Mouse (Mus musculus): ENCODE measurements at regions not wholly inside any gene's neighbourhood (a gene's known extent, or its start where the extent isn't known, plus 50 kb on each side); places are given as distances from the start of the nearest gene placed in this dataset.
A peak's percentile ranks its signal among the peaks of the same experiment; 100 is the strongest.

- no peaks in the 10 kb centered on the region for H3K9me3 ChIP-seq (replicated peaks)
- peak; percentile 42 for DNase-seq (ENCODE audit: low spot score)
- 6% methylated on average over 2 of the region's 2 CpGs for WGBS
- peaks cover 6% of the 10 kb centered on the region; the same call in 1 of the 2 replicates for H3K27me3 ChIP-seq (ENCODE audit: low read depth, poor library complexity, severe bottlenecking)
- H3K4me3 ChIP-seq = no peak overlapping the region
- peaks cover 18% of the 10 kb centered on the region for H3K4me1 ChIP-seq
- H3K27ac ChIP-seq = no peak overlapping the region
- no peaks in the 10 kb centered on the region for H3K36me3 ChIP-seq
These were observed 382.8 kb upstream of the Trpc7 start for GRCm38 (mm10) chr13:57278580-57278979.

DNA sequence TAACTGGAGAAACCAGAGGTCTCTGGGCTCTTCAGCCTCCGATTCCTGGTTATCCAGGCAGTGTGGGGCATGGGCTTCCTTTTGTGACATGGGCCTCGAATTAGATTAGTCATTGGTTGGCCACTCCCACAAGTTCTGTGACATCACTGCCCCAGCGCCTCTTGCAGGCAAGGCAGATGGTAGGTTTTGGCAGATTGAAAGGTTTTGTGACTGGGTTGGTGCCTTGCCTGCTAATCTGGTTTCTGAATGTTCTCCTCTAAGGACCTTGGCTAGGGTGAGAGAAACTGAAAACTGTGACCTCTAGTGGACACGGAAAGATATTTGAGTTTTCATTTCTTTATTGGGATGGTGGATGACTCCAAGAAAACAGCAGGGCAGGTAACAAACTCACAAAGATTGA, 381.3 kb upstream of the Trpc7 start:
- DNase-seq (ENCODE audit: low spot score) = peak; percentile 31
- Histone ChIP-seq H3K4me1 (peaks cover 8% of the 10 kb centered on the region), H3K4me3 (no peak overlapping the region), H3K27me3 (ENCODE audit: low read depth, poor library complexity, severe bottlenecking) (peaks cover 2% of the 10 kb centered on the region; the same call in 1 of the 2 replicates), H3K9me3 (replicated peaks) (no peaks in the 10 kb centered on the region), H3K36me3 (no peaks in the 10 kb centered on the region), H3K27ac (no peak overlapping the region)
- 56% methylated on average over 4 of the region's 4 CpGs for WGBS

DNA sequence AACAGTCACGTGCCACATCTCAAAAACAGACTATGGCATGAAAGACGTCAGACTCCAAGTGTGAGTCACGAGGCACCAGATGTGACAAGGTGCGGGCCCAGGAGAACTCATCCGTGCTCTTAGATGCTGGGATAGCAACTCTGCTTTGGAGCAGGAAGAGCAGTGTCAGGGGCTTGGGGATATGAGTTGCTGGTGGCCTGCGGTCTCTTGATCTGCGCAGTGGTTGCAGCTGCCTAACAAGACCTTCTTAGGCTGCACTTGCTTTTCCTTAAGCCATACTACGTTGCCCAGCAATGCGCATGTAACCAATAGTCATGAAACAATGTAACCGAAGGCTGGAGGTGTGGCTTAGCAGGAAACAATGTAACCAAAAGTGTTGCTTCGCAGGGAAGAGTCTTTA, 380.1 kb upstream of the Trpc7 start:
- Histone ChIP-seq H3K27ac (no peak overlapping the region), H3K36me3 (no peaks in the 10 kb centered on the region), H3K27me3 (ENCODE audit: low read depth, poor library complexity, severe bottlenecking) (no peaks in the 10 kb centered on the region), H3K9me3 (replicated peaks) (no peaks in the 10 kb centered on the region), H3K4me3 (no peak overlapping the region), H3K4me1 (peaks cover 5% of the 10 kb centered on the region)
- 88% methylated on average over 11 of the region's 11 CpGs for WGBS
- DNase-seq (ENCODE audit: low spot score) = peak; percentile 17

DNA sequence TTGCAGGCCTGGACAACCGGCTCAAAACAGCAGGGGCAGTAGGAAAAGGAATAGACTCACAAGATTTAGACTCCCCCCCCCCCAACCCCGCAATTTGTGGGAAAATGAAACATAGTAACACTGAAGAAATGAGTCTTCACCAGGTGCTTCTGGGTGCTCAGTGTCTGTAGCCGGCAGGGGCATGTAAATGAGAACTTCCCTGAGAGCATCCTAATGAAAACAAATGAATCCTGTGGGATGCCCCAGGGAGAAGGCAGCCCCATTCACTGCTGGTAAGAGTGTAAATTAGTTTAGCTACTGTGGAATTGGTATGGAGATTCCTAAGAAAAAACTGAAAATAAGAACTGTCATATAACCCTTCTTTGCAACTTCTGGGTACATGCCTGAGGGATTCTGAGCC, 377.8 kb upstream of the Trpc7 start:
- Histone ChIP-seq H3K4me1 (peaks cover 5% of the 10 kb centered on the region), H3K36me3 (no peaks in the 10 kb centered on the region), H3K9me3 (replicated peaks) (no peaks in the 10 kb centered on the region), H3K27me3 (ENCODE audit: low read depth, poor library complexity, severe bottlenecking) (no peaks in the 10 kb centered on the region), H3K4me3 (no peak overlapping the region), H3K27ac (no peak overlapping the region)
- 45% methylated on average over 3 of the region's 3 CpGs for WGBS
- DNase-seq (ENCODE audit: low spot score) = no peak

DNA sequence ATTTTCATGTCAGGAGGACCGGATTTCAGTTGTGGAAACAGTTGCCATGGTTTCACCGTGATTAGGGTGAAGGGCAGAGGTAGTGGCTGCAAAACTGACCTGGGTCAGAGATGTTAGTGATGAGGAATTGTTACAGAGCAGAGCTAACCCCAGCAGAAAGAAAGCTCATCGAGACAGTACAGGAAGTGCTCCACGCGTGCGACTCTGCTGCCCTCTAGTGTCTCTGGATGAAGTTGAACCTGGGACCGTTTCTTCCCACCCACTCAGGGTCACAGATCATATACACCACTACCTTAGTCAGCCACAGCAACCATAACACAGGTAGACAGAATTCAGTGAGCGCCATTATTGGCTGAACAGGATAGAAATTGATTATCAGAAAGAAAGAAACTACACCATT, 373.8 kb upstream of the Trpc7 start:
- Histone ChIP-seq H3K27ac (no peak overlapping the region), H3K4me3 (no peak overlapping the region), H3K27me3 (ENCODE audit: low read depth, poor library complexity, severe bottlenecking) (no peaks in the 10 kb centered on the region), H3K4me1 (no peaks in the 10 kb centered on the region), H3K9me3 (replicated peaks) (no peaks in the 10 kb centered on the region), H3K36me3 (no peaks in the 10 kb centered on the region)
- DNase-seq (ENCODE audit: low spot score) = peak; percentile 81
- 12% methylated on average over 8 of the region's 8 CpGs for WGBS

- Histone ChIP-seq H3K9me3 (replicated peaks) (no peaks in the 10 kb centered on the region), H3K27me3 (ENCODE audit: low read depth, poor library complexity, severe bottlenecking) (no peaks in the 10 kb centered on the region), H3K4me1 (no peaks in the 10 kb centered on the region; the same call in 1 of the 2 replicates), H3K36me3 (no peaks in the 10 kb centered on the region), H3K27ac (no peak overlapping the region), H3K4me3 (no peak overlapping the region)
- whole genome bisulfite sequencing = 10% methylated on average over 6 of the region's 6 CpGs
- DNase-seq (ENCODE audit: low spot score) = peak; percentile 92
These were observed 364.1 kb upstream of the Trpc7 start for GRCm38 (mm10) chr13:57259920-57260319.

DNA sequence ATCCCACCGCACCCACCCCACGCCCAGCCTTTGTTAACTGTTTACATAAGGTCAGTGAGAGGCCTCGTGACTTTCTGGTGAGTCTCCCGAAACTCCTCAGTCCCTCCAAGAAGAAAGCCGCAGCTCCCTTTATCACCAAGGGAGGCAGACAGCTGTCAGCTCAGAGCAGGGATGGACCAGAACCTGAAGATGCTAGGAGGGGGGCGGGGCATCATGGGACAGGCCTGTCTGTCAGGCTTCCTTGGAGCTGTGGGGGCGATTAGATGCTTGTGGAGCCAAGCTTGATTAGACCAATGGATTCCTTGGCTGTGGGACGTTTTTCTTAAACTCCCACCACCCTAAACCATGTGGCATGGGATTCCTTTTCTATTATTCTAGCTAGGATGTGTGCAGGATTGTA, 363.7 kb upstream of the Trpc7 start:
- no peak for DNase-seq (ENCODE audit: low spot score)
- no peaks in the 10 kb centered on the region for H3K36me3 ChIP-seq
- no peak overlapping the region for H3K4me3 ChIP-seq
- no peaks in the 10 kb centered on the region for H3K27me3 ChIP-seq (ENCODE audit: low read depth, poor library complexity, severe bottlenecking)
- WGBS = 73% methylated on average over 8 of the region's 8 CpGs
- H3K27ac ChIP-seq = no peak overlapping the region
- H3K4me1 ChIP-seq = no peaks in the 10 kb centered on the region; the same call in 1 of the 2 replicates
- H3K9me3 ChIP-seq (replicated peaks) = no peaks in the 10 kb centered on the region

DNA sequence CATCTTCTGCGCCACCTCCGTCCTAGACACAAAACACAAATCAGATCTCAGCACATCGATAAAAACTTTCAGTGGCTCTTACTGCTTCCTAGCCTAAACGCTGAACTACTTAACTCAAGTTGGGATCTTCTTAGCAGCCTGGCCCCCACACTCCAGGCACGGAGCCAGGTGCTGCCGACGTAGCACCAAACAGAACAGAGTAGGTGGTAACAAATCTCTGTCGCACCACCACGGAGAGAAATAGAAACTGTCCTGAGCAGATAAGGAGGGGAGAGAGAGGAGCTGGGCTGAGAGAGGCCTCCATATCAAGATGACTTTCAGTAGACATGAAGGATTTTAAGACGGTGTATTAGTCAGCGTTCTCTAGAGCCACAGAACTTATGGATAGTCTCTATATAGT, 360.1 kb upstream of the Trpc7 start:
- Histone ChIP-seq H3K4me1 (no peaks in the 10 kb centered on the region; the same call in 1 of the 2 replicates), H3K27me3 (ENCODE audit: low read depth, poor library complexity, severe bottlenecking) (no peaks in the 10 kb centered on the region), H3K36me3 (no peaks in the 10 kb centered on the region), H3K4me3 (no peak overlapping the region), H3K27ac (no peak overlapping the region), H3K9me3 (replicated peaks) (no peaks in the 10 kb centered on the region)
- WGBS = 94% methylated on average over 11 of the region's 11 CpGs
- no peak for DNase-seq (ENCODE audit: low spot score)

DNA sequence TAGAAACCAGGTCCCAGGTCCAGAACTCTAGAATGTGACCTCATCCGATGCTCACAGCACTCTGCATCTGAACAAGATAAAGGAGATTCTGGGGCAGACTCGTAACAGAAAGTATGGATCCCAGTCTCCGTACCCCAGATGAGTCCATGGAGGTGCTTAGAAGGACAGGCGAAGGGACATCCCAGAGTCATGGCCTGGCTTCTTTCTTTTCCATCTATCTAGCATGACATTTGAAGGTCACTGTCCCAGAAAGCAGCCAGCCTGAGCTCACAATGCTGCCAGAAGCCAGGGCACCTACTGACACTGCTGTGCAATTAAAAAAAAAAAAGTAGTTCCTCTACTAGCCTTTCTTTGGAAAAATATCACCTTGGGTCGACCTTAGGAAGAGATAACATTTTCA, 354.1 kb upstream of the Trpc7 start:
- 88% methylated on average over 5 of the region's 5 CpGs for WGBS
- H3K9me3 ChIP-seq (replicated peaks) = no peaks in the 10 kb centered on the region
- no peaks in the 10 kb centered on the region for H3K27me3 ChIP-seq (ENCODE audit: low read depth, poor library complexity, severe bottlenecking)
- no peak overlapping the region for H3K4me3 ChIP-seq
- no peaks in the 10 kb centered on the region for H3K36me3 ChIP-seq
- no peaks in the 10 kb centered on the region for H3K4me1 ChIP-seq
- H3K27ac ChIP-seq = no peak overlapping the region
- no peak for DNase-seq (ENCODE audit: low spot score)

DNA sequence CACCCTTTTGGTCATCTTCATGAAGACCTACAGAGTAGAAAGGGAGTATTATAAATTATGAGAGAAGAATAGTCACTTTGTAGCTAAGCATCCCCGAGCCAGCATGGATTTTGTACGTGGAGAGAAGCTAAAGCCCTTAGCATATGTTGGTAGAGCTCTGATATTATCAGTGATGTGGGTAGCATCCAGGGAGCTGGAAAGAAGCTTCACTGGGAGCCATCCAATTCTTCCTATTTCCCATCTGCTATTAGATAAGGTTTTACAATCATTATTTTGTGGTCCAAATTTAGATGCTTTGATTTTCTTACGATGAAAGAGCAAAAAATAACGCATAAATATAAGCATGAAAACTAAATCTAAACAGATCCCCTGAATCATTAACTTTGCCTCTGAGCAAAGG, 353.6 kb upstream of the Trpc7 start:
- Histone ChIP-seq H3K4me1 (no peaks in the 10 kb centered on the region), H3K27me3 (ENCODE audit: low read depth, poor library complexity, severe bottlenecking) (no peaks in the 10 kb centered on the region), H3K9me3 (replicated peaks) (no peaks in the 10 kb centered on the region), H3K36me3 (no peaks in the 10 kb centered on the region), H3K4me3 (no peak overlapping the region), H3K27ac (no peak overlapping the region)
- no peak for DNase-seq (ENCODE audit: low spot score)
- 89% methylated on average over 4 of the region's 4 CpGs for whole genome bisulfite sequencing

- 81% methylated on average over 18 of the region's 18 CpGs for WGBS
- DNase-seq (ENCODE audit: low spot score) = no peak
- Histone ChIP-seq H3K9me3 (replicated peaks) (no peaks in the 10 kb centered on the region), H3K27me3 (ENCODE audit: low read depth, poor library complexity, severe bottlenecking) (no peaks in the 10 kb centered on the region), H3K4me1 (no peaks in the 10 kb centered on the region), H3K36me3 (no peaks in the 10 kb centered on the region), H3K27ac (no peak overlapping the region), H3K4me3 (no peak overlapping the region)
These were observed 350.6 kb upstream of the Trpc7 start for GRCm38 (mm10) chr13:57246238-57246963.

DNA sequence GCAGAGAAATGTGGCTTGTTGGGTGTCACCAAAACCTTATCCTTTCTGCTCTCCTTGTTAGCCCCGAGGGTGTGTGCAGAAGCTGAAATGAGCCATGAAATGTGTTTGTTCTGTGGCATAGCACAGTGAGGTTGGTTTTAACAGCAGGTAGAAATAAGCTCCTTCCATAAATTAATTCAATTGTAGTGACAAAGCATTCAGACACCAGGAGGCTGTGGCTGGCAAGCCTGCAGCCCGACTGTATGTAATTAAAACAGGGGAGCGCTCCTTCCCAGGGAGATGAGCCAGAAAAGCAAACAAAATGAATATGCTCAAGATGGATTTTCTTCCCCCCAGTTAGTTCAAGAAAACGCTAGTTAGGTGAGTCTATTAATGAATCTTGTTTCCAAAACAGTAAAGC, 341.1 kb upstream of the Trpc7 start:
- WGBS = 46% methylated on average over 4 of the region's 4 CpGs
- no peak overlapping the region for H3K27ac ChIP-seq
- H3K36me3 ChIP-seq = no peaks in the 10 kb centered on the region
- DNase-seq (ENCODE audit: low spot score) = no peak
- H3K27me3 ChIP-seq (ENCODE audit: low read depth, poor library complexity, severe bottlenecking) = no peaks in the 10 kb centered on the region
- H3K9me3 ChIP-seq (replicated peaks) = no peaks in the 10 kb centered on the region
- peaks cover 8% of the 10 kb centered on the region for H3K4me1 ChIP-seq
- H3K4me3 ChIP-seq = no peak overlapping the region

DNA sequence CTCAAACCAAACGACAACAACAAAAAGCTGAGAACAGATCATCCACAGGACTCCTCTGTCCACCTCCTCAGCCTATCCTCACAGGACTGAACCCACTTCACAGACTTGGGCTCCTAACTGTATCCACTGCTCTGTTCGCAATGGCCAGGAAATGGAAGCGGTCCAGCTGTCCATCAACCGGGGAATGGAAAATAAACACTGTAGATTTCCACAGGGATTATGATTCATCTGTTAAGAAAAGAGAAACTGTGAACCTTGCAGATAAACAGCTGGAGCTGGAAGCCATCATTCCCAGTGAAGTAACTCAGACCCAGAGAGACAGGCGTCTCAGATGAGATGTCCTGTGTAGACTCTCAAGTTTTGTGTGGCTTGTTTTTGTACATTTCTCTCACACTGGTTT, 340.4 kb upstream of the Trpc7 start:
- no peaks in the 10 kb centered on the region for H3K27me3 ChIP-seq (ENCODE audit: low read depth, poor library complexity, severe bottlenecking)
- H3K36me3 ChIP-seq = no peaks in the 10 kb centered on the region
- 85% methylated on average over 5 of the region's 5 CpGs for WGBS
- peaks cover 13% of the 10 kb centered on the region for H3K4me1 ChIP-seq
- H3K4me3 ChIP-seq = no peak overlapping the region
- no peak overlapping the region for H3K27ac ChIP-seq
- no peak for DNase-seq (ENCODE audit: low spot score)
- no peaks in the 10 kb centered on the region for H3K9me3 ChIP-seq (replicated peaks)

DNA sequence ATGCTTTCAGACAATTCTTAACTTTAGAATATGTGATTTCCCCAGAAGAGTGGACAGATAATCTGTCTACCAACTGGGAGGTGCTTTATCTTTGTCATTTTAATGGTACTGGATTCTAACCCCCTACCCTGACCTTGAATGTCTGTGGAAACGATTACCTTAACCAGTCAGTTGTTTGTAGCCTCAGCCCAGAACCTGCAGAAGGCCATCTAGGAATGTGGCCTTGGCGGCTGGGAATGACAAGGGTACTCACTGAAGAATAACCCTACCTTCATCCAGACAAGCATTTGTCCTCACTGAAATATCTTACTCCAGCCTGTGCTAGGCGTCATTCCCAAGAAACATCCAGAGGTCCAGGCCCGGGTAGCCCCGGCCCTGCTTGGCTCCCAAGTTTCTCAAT, 337.1 kb upstream of the Trpc7 start:
- 85% methylated on average over 5 of the region's 5 CpGs for WGBS
- Histone ChIP-seq H3K27me3 (ENCODE audit: low read depth, poor library complexity, severe bottlenecking) (peaks cover 4% of the 10 kb centered on the region; the same call in 1 of the 2 replicates), H3K27ac (no peak overlapping the region), H3K36me3 (no peaks in the 10 kb centered on the region), H3K4me3 (no peak overlapping the region), H3K4me1 (peaks cover 13% of the 10 kb centered on the region), H3K9me3 (replicated peaks) (no peaks in the 10 kb centered on the region)
- DNase-seq (ENCODE audit: low spot score) = no peak
